Mouse (Mus musculus) cortical plate, adult 2 months (tissue): Measurements from ENCODE around the gene Bpifb1.

ENCODE experiments used
- CTCF ChIP-seq: fragments of 200-500 bp; IDR thresholded peaks from 2 replicates; pipeline ENCODE4 v1.5.1; 2011; ENCODE audit warnings: mild to moderate bottlenecking, control low read depth, low read length; ENCODE audit not compliant: insufficient read depth; ENCODE audit errors: extremely low read depth
- POLR2A ChIP-seq: fragments of 200-500 bp; IDR thresholded peaks from 2 replicates; pipeline ENCODE4 v1.6.1; 2011; ENCODE audit warnings: mild to moderate bottlenecking, low read length, control low read depth; ENCODE audit not compliant: insufficient read depth; ENCODE audit errors: extremely low read depth

DNA sequence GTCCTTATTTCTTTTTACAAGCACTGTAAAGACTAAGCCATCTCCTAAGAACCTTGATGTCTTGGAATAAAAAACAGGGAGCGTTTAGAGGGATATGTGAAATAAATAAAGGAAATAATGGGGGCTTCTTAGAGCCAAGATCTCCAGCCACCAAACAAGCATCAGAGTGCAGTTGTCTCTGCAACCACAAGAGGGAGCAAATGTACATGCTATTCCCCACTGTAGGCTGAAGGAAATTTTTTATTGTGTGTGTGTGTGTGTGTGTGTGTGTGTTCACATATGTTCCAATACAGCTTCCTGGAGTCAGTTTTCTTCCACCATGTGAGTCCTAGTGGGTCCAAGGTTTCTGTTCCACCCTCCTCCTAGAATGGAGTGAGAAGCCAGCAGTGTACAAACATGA, 17.3 kb upstream of the Bpifb1 start:
- peak; percentile 79 for TF ChIP-seq CTCF
- no peak for TF ChIP-seq POLR2A
